Mouse (Mus musculus) MEL-GATA-1-ER (cell line): Measurements from ENCODE around the gene Ssx9.
A peak's percentile ranks its signal among the peaks of the same experiment; 100 is the strongest.
"Not testable (repeated sequence)": the region's sequence is repeated elsewhere in the genome, so short reads cannot be mapped to it uniquely, and the experiment has no call there.

Experiments used
- DNase-seq: peaks from one replicate; pipeline ENCODE4 v3.0.0-alpha.2; 2012; ENCODE audit warnings: low read depth; ENCODE audit errors: extremely low read depth

Gene Ssx9

DNA sequence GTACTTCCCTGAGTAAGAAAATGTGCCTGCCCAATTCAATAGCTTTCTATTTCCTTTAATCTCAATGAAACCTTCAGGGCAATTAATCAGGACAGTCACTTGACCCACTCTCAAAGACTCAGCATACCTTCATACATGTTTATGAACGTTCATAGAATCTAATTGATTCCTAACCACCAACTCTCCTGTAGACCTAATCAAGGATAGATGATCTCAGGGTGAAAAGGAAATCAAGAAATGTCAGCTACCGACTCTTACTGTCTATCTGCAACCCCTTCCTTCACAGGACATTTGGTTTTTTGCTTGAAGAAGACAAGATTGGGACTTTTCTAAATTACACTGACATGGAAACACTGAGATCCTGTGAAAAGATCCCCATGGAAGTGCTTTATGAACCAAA lies at the start of gene Ssx9:
Gene Ssx9, plus strand, starts transcription at position 301 of the 400 bp plus-strand sequence.
- DNase-seq: not testable (repeated sequence)

DNA sequence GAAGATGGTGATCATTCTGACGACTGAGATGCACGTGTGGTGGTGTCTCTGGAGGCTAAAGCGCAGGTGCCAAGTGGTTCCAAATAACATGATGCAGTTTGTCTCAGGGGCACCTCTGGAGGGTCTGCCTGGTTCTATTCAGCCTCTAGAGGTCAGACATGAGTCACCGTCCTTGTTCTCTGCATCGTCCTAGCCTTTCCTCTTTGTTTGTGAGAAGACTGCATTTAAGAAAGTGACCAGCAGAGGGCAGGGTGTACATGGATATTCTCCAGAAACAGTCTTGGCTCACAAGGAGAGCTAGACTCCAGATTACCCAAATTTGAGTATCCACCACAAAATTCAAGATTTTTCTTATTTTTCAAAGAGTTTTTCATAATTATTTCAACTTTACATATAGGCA lies 15.3 kb upstream of the Ssx9 start:
- peak; percentile 47 for DNase-seq

- DNase-seq: not testable (repeated sequence)
Observed at GRCm38 (mm10) chrX:8803391-8803790, 55.2 kb downstream of the Ssx9 start, which contains the start of gene Ssxb5. Gene Ssxb5, plus strand, starts transcription at chrX:8803691.
